Comparison of ENCODE assay signal across 8 mouse cellular contexts in genomic region chr6:29833568-29834255, GRCm38 (mm10).
DNase-seq lines count a peak whose midpoint lies in the region; ATAC-seq lines count a peak whose summit lies in the region.
"Had no signal": no experiment of that assay in that cellular context is flagged by ENCODE, and none has a peak within 500 bp of the region (broad histone marks: within the 10 kb centered on the region; RNA-seq: fewer than 3 reads in every experiment).

No protein-coding gene starts in this region.

- H3K9ac ChIP-seq in kidney, embryonic 14.5 days (ENCODE audit: low read depth, low read length), result no peak overlapping the region
- H3K9ac ChIP-seq: hindbrain, embryonic 15.5 days had no signal

- H3K27ac ChIP-seq in kidney, embryonic 14.5 days (ENCODE audit: low read depth, low read length), result no peak overlapping the region
- H3K27ac ChIP-seq: hindbrain, embryonic 15.5 days had no signal

- H3K4me3 ChIP-seq in kidney, embryonic 14.5 days (ENCODE audit: low read length), result no peak overlapping the region
- H3K4me3 ChIP-seq: hindbrain, embryonic 15.5 days had no signal

- no peaks in the 10 kb centered on the region for H3K27me3 ChIP-seq in kidney, embryonic 14.5 days (ENCODE audit: control insufficient read depth, insufficient read depth, low read length)
- H3K27me3 ChIP-seq: hindbrain, embryonic 15.5 days had no signal

- no peaks in the 10 kb centered on the region for H3K4me1 ChIP-seq in kidney, embryonic 14.5 days (ENCODE audit: control insufficient read depth, insufficient read depth, low read length)
- H3K4me1 ChIP-seq: hindbrain, embryonic 15.5 days had no signal

- WGBS in kidney, embryonic 14.5 days, result 70% methylated on average over 4 of the region's 4 CpGs

- H3K4me2 ChIP-seq in kidney, embryonic 14.5 days (replicated peaks; ENCODE audit: low read depth, low read length), result no peak overlapping the region
- H3K4me2 ChIP-seq: hindbrain, embryonic 15.5 days had no signal

- DNase-seq in kidney, adult 8-10 months, result peak; percentile 43 to 46
- DNase-seq in urinary bladder, postnatal 36 days (ENCODE audit: low spot score in 2 of 2), result peak; percentile 36 to 38
- no peak for DNase-seq in urinary bladder, postnatal 10 days (ENCODE audit: low spot score)
- peak; percentile 31 for DNase-seq in embryo, embryonic 11 days
- no peak for DNase-seq in frontal cortex, postnatal 10 days (ENCODE audit: low spot score in 2 of 2)
- no peak for DNase-seq in left cerebral cortex, adult 9 months (ENCODE audit: low spot score in 2 of 2)

- H3K36me3 ChIP-seq in kidney, embryonic 14.5 days (ENCODE audit: control insufficient read depth, insufficient read depth, low read length), result no peaks in the 10 kb centered on the region
- H3K36me3 ChIP-seq: hindbrain, embryonic 15.5 days had no signal

- no peak for ATAC-seq in kidney, embryonic 14.5 days (ENCODE audit: low FRiP score, low TSS enrichment)

- H3K9me3 ChIP-seq in kidney, embryonic 14.5 days (ENCODE audit: control insufficient read depth, low read length), result no peaks in the 10 kb centered on the region
- H3K9me3 ChIP-seq: hindbrain, embryonic 15.5 days had no signal

Comparison
In these comparisons a context has a peak if more than half of its experiments do, and no peak if none do; other contexts are left out.
1. DNase-seq: peak in kidney, adult 8-10 months (2 of 2), urinary bladder, postnatal 36 days (2 of 2) and embryo, embryonic 11 days (single experiment); none in urinary bladder, postnatal 10 days (single experiment), frontal cortex, postnatal 10 days (0 of 2) and left cerebral cortex, adult 9 months (0 of 2).